In genomic region chr8:125595571-125596508, GRCm38 (mm10) we compare ENCODE assay signal across 9 mouse cellular contexts. TPM values are rescaled to one million over a fixed set of nuclear protein-coding genes. Genes with fewer than 3 reads are reported as not detected.
DNase-seq lines count a peak whose midpoint lies in the region.
"Had no signal": no experiment of that assay in that cellular context is flagged by ENCODE, and none has a peak within 500 bp of the region (broad histone marks: within the 10 kb centered on the region; RNA-seq: fewer than 3 reads in every experiment).

No protein-coding gene starts in this region.

- H3K36me3 ChIP-seq in macrophage (ENCODE audit: inconsistent target) = no peaks in the 10 kb centered on the region

- intact Hi-C loops in gastrocnemius, postnatal 36 days (cut with DNase I) = no loop called here
- intact Hi-C loops in gastrocnemius, postnatal 14 days (cut with DNase I; ENCODE audit: low total_unique reads) = no loop called here

- H3K79me2 ChIP-seq in macrophage (ENCODE audit: inconsistent target) = no peaks in the 10 kb centered on the region

- peak overlapping the region; percentile 13; the same call in 1 of the 2 replicates for H3K27ac ChIP-seq in macrophage

- peak; percentile 17 for DNase-seq in gastrocnemius, adult 18-20 months (ENCODE audit: low spot score)
- no peak for DNase-seq in gastrocnemius, postnatal 36 days
- DNase-seq in right cerebral cortex, postnatal 4 days = peak; percentile 14
- DNase-seq in right cerebral cortex, postnatal 14 days = no peak
- DNase-seq in gastrocnemius, postnatal 14 days = peak; percentile 58
- DNase-seq in frontal cortex, postnatal 25 days (ENCODE audit: low spot score in 2 of 2) = no peak
- DNase-seq in left cerebral cortex, adult 8-10 months (ENCODE audit: low spot score in 2 of 2) = no peak

- H3K4me3 ChIP-seq in macrophage (ENCODE audit: inconsistent target) = no peak overlapping the region
- H3K4me3 ChIP-seq: megakaryocyte, embryonic 14.5 days had no signal

- WGBS in macrophage (ENCODE audit: missing documents) = 36% methylated on average over 17 of the region's 17 CpGs

RNA-seq across cellular contexts. Expression of gene Sipa1l2, which starts 26.2 kb away (rescaled TPM):
- 1 to 10 TPM; 5.1 to 7.5 TPM for total RNA-seq in gastrocnemius, adult 18-20 months (2021)
- total RNA-seq in gastrocnemius, postnatal 36 days (2021) = 1 to 10 TPM; 4.9 to 5.2 TPM
- 10 to 100 TPM in 1 of 2 experiments, 1 to 10 TPM in 1; 8.8 to 10.1 TPM for total RNA-seq in gastrocnemius, postnatal 14 days (2021)
- 100 to 1,000 TPM in 6 of 26 experiments, 10 to 100 TPM in 20; 35.9 to 288 (median 61.1) TPM for total RNA-seq in macrophage (2018; cell fraction: chromatin; rRNA removed)
- total RNA-seq in macrophage (2018; cell fraction: cytosol; rRNA removed) = 10 to 100 TPM in 16 of 26 experiments, 1 to 10 TPM in 10; 7.6 to 27.7 (median 12.0) TPM
- total RNA-seq in macrophage (2018; cell fraction: nucleus; rRNA removed) = 100 to 1,000 TPM in 1 of 26 experiments, 10 to 100 TPM in 25; 16.0 to 103 (median 36.0) TPM
- polyA plus RNA-seq in macrophage (2018) = 7.2 to 21.6 TPM (median 7.7 TPM) in 3 replicates
- total RNA-seq in left cerebral cortex, adult 8-10 months (2022) = 10 to 100 TPM; 37.1 to 40.6 (median 38.6) TPM

Comparison
In these comparisons a context has a peak if more than half of its experiments do, and no peak if none do; other contexts are left out.
1. DNase-seq: peak in gastrocnemius, adult 18-20 months (single experiment), right cerebral cortex, postnatal 4 days (single experiment) and gastrocnemius, postnatal 14 days (single experiment); none in gastrocnemius, postnatal 36 days (0 of 2), right cerebral cortex, postnatal 14 days (single experiment), frontal cortex, postnatal 25 days (0 of 2) and left cerebral cortex, adult 8-10 months (0 of 2).